Mouse (Mus musculus): ENCODE results near the gene Abcc8. TPM values are rescaled to one million over a fixed set of nuclear protein-coding genes. Genes with fewer than 3 reads are reported as not detected.

Abcc8 gene
- polyA plus RNA-seq, 1 experiment from 2014 or later = 1.7 TPM

- H3K4me3 ChIP-seq = no peak overlapping the region
- H3K4me1 ChIP-seq = 0 out of 2 replicates have a peak, but pooled peaks cover 4% of the 10 kb centered on the region
- H3K27ac ChIP-seq (replicated peaks) = no peak overlapping the region
- no peaks in the 10 kb centered on the region for H3K36me3 ChIP-seq
- H3K9ac ChIP-seq (replicated peaks) = no peak overlapping the region
- ATAC-seq (ENCODE audit: low FRiP score, low read depth) = no peak
- peaks cover 26% of the 10 kb centered on the region for H3K27me3 ChIP-seq
- H3K4me2 ChIP-seq (replicated peaks) = no peak overlapping the region
- WGBS = 79% methylated on average over 8 of the region's 8 CpGs
- no peaks in the 10 kb centered on the region for H3K9me3 ChIP-seq
These were observed 76.7 kb downstream of the Abcc8 start for GRCm38 (mm10) chr7:46103075-46103591.

GRCm38 (mm10) chr7:46100563-46100962 is 79.3 kb downstream of the Abcc8 start, which contains the start of gene Kcnj11:
Gene Kcnj11, minus strand, starts transcription at chr7:46100764.
- WGBS = under 1% methylated on average over 28 of the region's 34 CpGs
- ATAC-seq (ENCODE audit: low FRiP score, low read depth) = peak; percentile 80
- Histone ChIP-seq H3K4me2 (replicated peaks) (peak within 1 kb of the TSS; percentile 68), H3K27me3 (peaks cover 50% of the 10 kb centered on the region), H3K9me3 (no peaks in the 10 kb centered on the region), H3K27ac (replicated peaks) (no peak within 1 kb of the TSS), H3K36me3 (no peaks in the 10 kb centered on the region), H3K9ac (replicated peaks) (peak within 1 kb of the TSS; percentile 56), H3K4me1 (0 out of 2 replicates have a peak, but pooled peaks cover 4% of the 10 kb centered on the region), H3K4me3 (peak within 1 kb of the TSS; percentile 61)

GRCm38 (mm10) chr7:46099682-46100081 is 80.2 kb downstream of the Abcc8 start:
- ATAC-seq (ENCODE audit: low FRiP score, low read depth) = 0 out of 2 replicates have a peak, but pooled peaks have one; percentile 4
- WGBS = 87% methylated on average over 13 of the region's 13 CpGs
- Histone ChIP-seq H3K9me3 (no peaks in the 10 kb centered on the region), H3K4me2 (replicated peaks) (peak overlapping the region; percentile 68), H3K9ac (replicated peaks) (no peak overlapping the region), H3K27me3 (peaks cover 58% of the 10 kb centered on the region), H3K4me3 (peak overlapping the region; percentile 61; the same call in 1 of the 2 replicates), H3K36me3 (no peaks in the 10 kb centered on the region), H3K4me1 (0 out of 2 replicates have a peak, but pooled peaks cover 4% of the 10 kb centered on the region), H3K27ac (replicated peaks) (no peak overlapping the region)

- H3K9ac ChIP-seq (replicated peaks) = no peak overlapping the region
- no peak overlapping the region for H3K4me3 ChIP-seq
- peaks cover 66% of the 10 kb centered on the region for H3K27me3 ChIP-seq
- H3K36me3 ChIP-seq = no peaks in the 10 kb centered on the region
- H3K4me2 ChIP-seq (replicated peaks) = no peak overlapping the region
- WGBS = 95% methylated on average over 19 of the region's 19 CpGs
- no peaks in the 10 kb centered on the region for H3K9me3 ChIP-seq
- no peak overlapping the region for H3K27ac ChIP-seq (replicated peaks)
- no peak for ATAC-seq (ENCODE audit: low FRiP score, low read depth)
- 0 out of 2 replicates have a peak, but pooled peaks cover 4% of the 10 kb centered on the region for H3K4me1 ChIP-seq
These were observed 80.9 kb downstream of the Abcc8 start for GRCm38 (mm10) chr7:46098919-46099286.

- no peaks in the 10 kb centered on the region for H3K9me3 ChIP-seq
- H3K36me3 ChIP-seq = no peaks in the 10 kb centered on the region
- ATAC-seq (ENCODE audit: low FRiP score, low read depth) = no peak
- H3K27ac ChIP-seq (replicated peaks) = no peak overlapping the region
- peaks cover 70% of the 10 kb centered on the region for H3K27me3 ChIP-seq
- WGBS = 89% methylated on average over 19 of the region's 19 CpGs
- 0 out of 2 replicates have a peak, but pooled peaks cover 4% of the 10 kb centered on the region for H3K4me1 ChIP-seq
- H3K4me3 ChIP-seq = no peak overlapping the region
- H3K4me2 ChIP-seq (replicated peaks) = no peak overlapping the region
- H3K9ac ChIP-seq (replicated peaks) = no peak overlapping the region
These were observed 81.5 kb downstream of the Abcc8 start for GRCm38 (mm10) chr7:46098221-46098918.

GRCm38 (mm10) chr7:46097319-46097783 is 82.5 kb downstream of the Abcc8 start:
- Histone ChIP-seq H3K27ac (replicated peaks) (no peak overlapping the region), H3K9ac (replicated peaks) (no peak overlapping the region), H3K27me3 (peaks cover 69% of the 10 kb centered on the region), H3K36me3 (no peaks in the 10 kb centered on the region), H3K4me3 (no peak overlapping the region), H3K4me1 (peaks cover 11% of the 10 kb centered on the region), H3K4me2 (replicated peaks) (no peak overlapping the region), H3K9me3 (no peaks in the 10 kb centered on the region)
- no peak for ATAC-seq (ENCODE audit: low FRiP score, low read depth)
- WGBS = 70% methylated on average over 4 of the region's 4 CpGs

GRCm38 (mm10) chr7:46096136-46096535 is 83.7 kb downstream of the Abcc8 start:
- H3K4me2 ChIP-seq (replicated peaks) = no peak overlapping the region
- H3K4me1 ChIP-seq = peaks cover 11% of the 10 kb centered on the region
- peaks cover 78% of the 10 kb centered on the region for H3K27me3 ChIP-seq
- WGBS = 2% methylated on average over 4 of the region's 4 CpGs
- no peak overlapping the region for H3K27ac ChIP-seq (replicated peaks)
- no peak overlapping the region for H3K9ac ChIP-seq (replicated peaks)
- H3K9me3 ChIP-seq = no peaks in the 10 kb centered on the region
- no peak for ATAC-seq (ENCODE audit: low FRiP score, low read depth)
- no peak overlapping the region for H3K4me3 ChIP-seq
- no peaks in the 10 kb centered on the region for H3K36me3 ChIP-seq

GRCm38 (mm10) chr7:46092803-46093202 is 87.0 kb downstream of the Abcc8 start:
- no peak overlapping the region for H3K4me3 ChIP-seq
- H3K9ac ChIP-seq (replicated peaks) = no peak overlapping the region
- 14% methylated on average over 8 of the region's 8 CpGs for WGBS
- peaks cover 70% of the 10 kb centered on the region for H3K27me3 ChIP-seq
- H3K9me3 ChIP-seq = 0 out of 2 replicates have a peak, but pooled peaks cover 7% of the 10 kb centered on the region
- peaks cover 7% of the 10 kb centered on the region for H3K4me1 ChIP-seq
- no peak overlapping the region for H3K4me2 ChIP-seq (replicated peaks)
- no peak for ATAC-seq (ENCODE audit: low FRiP score, low read depth)
- H3K36me3 ChIP-seq = no peaks in the 10 kb centered on the region
- no peak overlapping the region for H3K27ac ChIP-seq (replicated peaks)

- no peak overlapping the region for H3K9ac ChIP-seq (replicated peaks)
- H3K9me3 ChIP-seq = 0 out of 2 replicates have a peak, but pooled peaks cover 7% of the 10 kb centered on the region
- no peak overlapping the region for H3K4me2 ChIP-seq (replicated peaks)
- H3K4me3 ChIP-seq = no peak overlapping the region
- WGBS = 92% methylated on average over 6 of the region's 6 CpGs
- H3K36me3 ChIP-seq = peaks cover 18% of the 10 kb centered on the region
- ATAC-seq (ENCODE audit: low FRiP score, low read depth) = no peak
- H3K27ac ChIP-seq (replicated peaks) = no peak overlapping the region
- peaks cover 7% of the 10 kb centered on the region for H3K4me1 ChIP-seq
- peaks cover 29% of the 10 kb centered on the region for H3K27me3 ChIP-seq
These were observed 91.6 kb downstream of the Abcc8 start for GRCm38 (mm10) chr7:46088241-46088640.

- Histone ChIP-seq H3K9me3 (0 out of 2 replicates have a peak, but pooled peaks cover 7% of the 10 kb centered on the region), H3K4me3 (no peak overlapping the region), H3K9ac (replicated peaks) (no peak overlapping the region), H3K27me3 (peaks cover 18% of the 10 kb centered on the region), H3K27ac (replicated peaks) (no peak overlapping the region), H3K36me3 (peaks cover 37% of the 10 kb centered on the region), H3K4me2 (replicated peaks) (no peak overlapping the region), H3K4me1 (no peaks in the 10 kb centered on the region)
- 89% methylated on average over 6 of the region's 6 CpGs for WGBS
- no peak for ATAC-seq (ENCODE audit: low FRiP score, low read depth)
These were observed 93.5 kb downstream of the Abcc8 start for GRCm38 (mm10) chr7:46086378-46086777.

GRCm38 (mm10) chr7:46084839-46085513 is 94.9 kb downstream of the Abcc8 start:
- WGBS = 81% methylated on average over 16 of the region's 16 CpGs
- no peak overlapping the region for H3K9ac ChIP-seq (replicated peaks)
- H3K27ac ChIP-seq (replicated peaks) = no peak overlapping the region
- no peaks in the 10 kb centered on the region for H3K4me1 ChIP-seq
- 0 out of 2 replicates have a peak, but pooled peaks cover 7% of the 10 kb centered on the region for H3K9me3 ChIP-seq
- H3K36me3 ChIP-seq = peaks cover 51% of the 10 kb centered on the region
- peaks cover 5% of the 10 kb centered on the region for H3K27me3 ChIP-seq
- H3K4me3 ChIP-seq = no peak overlapping the region
- no peak overlapping the region for H3K4me2 ChIP-seq (replicated peaks)
- 0 out of 2 replicates have a peak, but pooled peaks have one; percentile 19 for ATAC-seq (ENCODE audit: low FRiP score, low read depth)

GRCm38 (mm10) chr7:46084024-46084423 is 95.8 kb downstream of the Abcc8 start:
- Histone ChIP-seq H3K9me3 (0 out of 2 replicates have a peak, but pooled peaks cover 7% of the 10 kb centered on the region), H3K4me3 (no peak overlapping the region), H3K27me3 (peaks cover 3% of the 10 kb centered on the region; the same call in 1 of the 2 replicates), H3K4me2 (replicated peaks) (no peak overlapping the region), H3K27ac (replicated peaks) (no peak overlapping the region), H3K9ac (replicated peaks) (no peak overlapping the region), H3K4me1 (no peaks in the 10 kb centered on the region), H3K36me3 (peaks cover 60% of the 10 kb centered on the region)
- no peak for ATAC-seq (ENCODE audit: low FRiP score, low read depth)
- WGBS = 94% methylated on average over 10 of the region's 10 CpGs

Data from midbrain, embryonic 12.5 days (tissue).